Mouse (Mus musculus): ENCODE data around the gene Fdx1.

Gene Fdx1

DNA sequence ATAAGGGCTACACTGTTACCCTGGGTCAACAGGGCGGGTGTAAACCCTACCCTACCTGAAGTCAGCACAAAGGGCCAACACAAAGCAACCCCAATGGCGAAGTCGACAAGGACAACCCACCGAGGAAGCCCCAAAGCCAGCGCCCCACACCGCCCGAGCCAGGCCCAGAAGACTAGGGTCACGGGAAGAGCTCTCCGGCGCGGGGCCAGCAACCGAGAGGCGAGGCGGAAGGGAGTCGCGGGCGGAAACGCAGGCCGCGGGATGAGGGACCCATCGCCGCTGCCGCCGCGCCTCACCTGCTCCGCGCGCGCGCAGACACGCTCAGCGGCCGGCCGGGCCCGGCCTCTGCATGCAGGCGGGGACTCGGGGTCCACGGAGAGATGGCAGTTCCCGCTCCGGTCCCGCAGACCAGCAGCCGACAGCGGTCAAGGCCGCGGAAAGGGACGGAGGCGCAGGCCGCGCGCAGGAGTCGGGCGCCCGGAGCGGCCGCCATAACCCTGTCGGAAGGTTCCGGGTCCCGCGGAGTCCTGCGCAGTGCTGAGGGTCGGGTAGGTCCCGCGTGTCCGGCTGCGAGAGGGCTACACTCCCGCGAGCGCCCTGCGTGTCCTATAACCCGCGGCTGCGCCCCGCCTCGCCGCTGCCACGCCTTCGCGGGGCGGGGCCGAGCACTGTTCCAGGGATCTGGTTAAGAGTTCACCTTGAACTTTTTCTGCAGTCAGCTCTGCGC is at the start of gene Fdx1:
Gene Fdx1, minus strand, starts transcription at position 582 of the 727 bp plus-strand sequence.
- DNase-seq (ENCODE audit: low spot score), result peak; percentile 67

DNA sequence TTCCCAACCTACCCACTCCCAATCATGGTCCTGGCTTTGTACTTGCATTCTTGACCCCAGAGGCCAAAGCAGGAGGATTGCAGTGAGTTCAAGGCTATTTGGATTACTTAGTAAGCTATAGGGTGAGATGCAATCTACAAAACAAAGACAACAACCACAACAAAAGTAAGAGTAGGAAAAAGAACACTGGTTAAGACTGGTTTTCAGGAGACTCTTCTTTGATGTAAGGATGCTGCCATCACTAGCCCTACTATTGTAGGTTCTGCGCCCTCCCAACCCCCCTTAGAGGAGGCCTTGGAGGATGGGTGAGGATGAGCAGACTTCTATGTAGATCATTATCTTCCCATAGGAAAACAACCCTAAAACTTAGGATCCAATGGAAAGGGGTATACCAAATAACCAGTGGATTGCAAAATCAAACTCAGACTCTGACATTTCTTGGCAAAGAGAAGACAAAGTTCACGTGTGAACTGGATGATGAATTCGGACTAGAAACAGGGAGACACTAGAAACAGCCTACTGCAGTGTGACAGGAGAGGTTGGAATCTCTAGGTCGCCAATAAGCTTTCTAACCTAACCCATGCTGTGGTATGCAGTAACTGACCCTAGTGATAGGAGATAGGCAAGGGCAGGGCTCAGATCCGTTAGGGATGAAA is 49.6 kb upstream of the Fdx1 start:
- DNase-seq (ENCODE audit: low spot score), result no peak

DNA sequence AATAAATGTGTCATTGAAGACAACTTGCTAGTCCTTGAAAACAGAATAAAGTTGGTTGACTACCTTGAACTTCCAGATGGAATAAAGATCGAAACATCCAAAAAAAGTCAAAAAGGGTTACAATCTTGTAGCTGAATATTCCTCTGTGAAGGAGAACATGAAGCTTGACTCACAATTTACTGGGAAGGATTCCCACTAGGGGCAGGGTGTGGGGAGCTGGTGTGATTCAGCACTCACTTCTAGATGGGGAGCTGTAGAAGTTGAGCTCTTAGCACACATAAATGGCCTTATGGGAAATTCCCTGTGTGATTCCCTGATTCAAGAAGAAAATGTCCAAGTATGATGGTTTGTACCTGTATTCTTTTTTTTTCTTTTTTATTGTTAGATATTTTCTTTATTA is 49.0 kb upstream of the Fdx1 start:
- DNase-seq (ENCODE audit: low spot score), result no peak

DNA sequence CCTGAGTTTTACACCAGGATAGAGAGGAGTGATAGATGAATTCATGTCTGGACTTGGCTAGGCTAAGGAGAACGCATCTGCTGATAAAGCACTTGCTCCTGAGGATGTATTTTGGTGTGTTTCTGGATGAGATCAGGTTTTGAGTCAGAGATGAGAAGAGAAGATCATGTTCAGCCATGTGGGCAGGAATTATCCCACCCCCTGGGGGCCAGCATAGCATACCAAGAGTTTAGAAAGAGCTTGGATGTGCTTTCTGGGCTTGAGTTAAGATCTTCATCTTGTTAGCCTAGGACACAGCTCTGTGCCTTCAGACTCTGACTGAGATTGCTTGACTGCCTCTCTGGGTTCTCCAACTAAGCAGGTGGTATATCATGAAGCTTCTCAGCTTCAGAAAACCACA is 45.2 kb upstream of the Fdx1 start:
- DNase-seq (ENCODE audit: low spot score), result no peak

DNA sequence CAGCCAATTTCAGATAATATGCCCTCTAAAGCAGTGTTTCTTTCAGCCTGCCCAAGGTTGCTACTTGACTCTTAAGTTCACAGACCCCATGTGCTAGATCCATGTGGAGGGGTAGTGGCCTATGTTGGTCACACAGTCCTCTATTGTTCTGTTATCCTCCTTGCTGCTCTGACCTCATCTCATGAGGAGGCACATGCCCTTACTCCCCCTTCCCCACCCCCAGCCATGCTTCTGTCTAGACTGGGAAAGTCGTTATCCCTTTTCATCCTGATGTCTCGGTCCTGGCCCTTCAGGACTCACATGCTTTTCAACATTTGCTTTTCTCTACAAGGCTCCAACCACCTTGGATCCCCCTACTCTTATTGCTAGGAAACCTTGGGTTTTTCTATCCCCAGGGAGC is 44.0 kb upstream of the Fdx1 start:
- DNase-seq (ENCODE audit: low spot score), result no peak

DNA sequence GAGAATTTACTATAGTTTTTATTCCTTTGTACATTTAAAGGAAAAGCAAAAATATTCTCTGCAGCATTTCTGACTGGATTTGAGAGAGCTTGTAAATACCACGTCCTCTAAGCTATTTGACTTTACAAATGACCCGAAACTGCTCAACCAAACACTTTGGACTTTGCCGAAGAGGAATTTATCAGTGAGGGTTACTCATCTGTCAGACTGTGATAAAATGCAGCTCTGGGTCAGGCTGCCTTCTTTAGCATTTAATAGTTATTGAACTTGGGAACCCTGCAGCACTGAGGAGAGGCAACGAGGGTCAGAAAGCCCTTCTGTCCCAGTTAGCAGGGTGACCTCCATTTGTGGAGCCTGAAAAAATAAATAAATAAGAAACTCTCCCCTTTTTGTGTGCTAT is 40.1 kb upstream of the Fdx1 start:
- no peak for DNase-seq (ENCODE audit: low spot score)

DNA sequence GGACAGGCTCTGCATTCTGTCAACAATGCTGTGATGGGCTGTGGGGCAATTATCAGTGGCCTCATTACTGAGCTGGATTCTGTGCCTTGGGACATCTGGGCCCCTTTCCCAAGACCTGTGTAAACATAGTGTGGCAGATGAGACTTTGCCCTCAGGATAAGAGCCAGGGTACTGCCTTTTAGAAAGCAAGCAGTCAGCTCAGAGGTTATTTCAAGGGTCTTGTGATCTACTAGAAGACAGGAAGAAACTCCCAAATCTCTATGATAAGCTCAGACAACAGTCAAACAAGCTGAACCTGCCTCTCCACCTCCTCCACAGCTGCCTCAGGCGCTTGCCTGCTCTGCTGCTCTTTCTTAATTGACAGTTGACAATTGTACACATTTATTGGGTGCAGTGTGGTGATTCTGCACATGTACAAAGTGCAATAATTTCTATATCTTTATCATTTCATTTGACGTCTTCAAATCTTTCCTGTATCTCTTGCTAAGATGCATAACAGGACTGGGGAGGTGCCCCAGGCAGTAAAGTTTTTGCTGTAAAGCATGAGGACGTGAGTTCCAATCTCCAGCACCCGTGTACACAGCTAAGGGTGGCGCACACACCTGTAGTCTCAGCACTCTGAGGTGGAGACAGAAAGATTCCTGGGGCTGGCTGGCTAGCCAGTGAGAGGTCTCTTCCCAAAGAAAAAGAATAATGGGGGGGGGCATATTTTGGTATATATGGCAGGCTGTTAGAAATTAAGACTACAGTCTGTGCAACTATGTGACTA is 32.2 kb upstream of the Fdx1 start:
- no peak for DNase-seq (ENCODE audit: low spot score)

DNA sequence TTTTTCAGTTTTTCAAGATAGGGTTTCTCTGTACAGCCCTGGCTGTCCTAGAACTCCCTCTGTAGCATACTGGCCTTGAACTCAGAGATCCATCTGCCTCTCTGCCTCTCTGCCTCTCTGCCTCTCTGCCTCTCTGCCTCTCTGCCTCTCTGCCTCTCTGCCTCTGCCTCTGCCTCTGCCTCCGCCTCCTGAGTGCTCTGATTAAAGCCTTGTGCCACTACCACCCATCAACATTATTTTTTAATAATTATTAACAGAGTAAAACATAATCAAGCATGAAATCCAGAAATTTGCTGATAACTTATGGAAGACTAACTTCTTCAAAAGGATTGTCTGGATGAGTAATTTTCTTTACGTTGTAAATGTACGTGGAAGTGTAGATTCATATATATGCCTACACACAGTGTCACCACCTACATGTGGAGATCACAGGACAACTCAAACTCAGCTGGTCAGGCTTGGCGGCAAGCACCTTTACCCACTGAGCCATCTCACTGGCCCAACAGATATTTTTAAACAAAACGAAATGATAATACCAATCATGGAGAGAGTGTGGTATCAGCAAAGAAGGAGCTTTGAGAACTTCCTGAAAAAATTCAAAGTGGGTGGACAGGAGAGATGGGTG is 31.4 kb upstream of the Fdx1 start:
- DNase-seq (ENCODE audit: low spot score), result no peak

DNA sequence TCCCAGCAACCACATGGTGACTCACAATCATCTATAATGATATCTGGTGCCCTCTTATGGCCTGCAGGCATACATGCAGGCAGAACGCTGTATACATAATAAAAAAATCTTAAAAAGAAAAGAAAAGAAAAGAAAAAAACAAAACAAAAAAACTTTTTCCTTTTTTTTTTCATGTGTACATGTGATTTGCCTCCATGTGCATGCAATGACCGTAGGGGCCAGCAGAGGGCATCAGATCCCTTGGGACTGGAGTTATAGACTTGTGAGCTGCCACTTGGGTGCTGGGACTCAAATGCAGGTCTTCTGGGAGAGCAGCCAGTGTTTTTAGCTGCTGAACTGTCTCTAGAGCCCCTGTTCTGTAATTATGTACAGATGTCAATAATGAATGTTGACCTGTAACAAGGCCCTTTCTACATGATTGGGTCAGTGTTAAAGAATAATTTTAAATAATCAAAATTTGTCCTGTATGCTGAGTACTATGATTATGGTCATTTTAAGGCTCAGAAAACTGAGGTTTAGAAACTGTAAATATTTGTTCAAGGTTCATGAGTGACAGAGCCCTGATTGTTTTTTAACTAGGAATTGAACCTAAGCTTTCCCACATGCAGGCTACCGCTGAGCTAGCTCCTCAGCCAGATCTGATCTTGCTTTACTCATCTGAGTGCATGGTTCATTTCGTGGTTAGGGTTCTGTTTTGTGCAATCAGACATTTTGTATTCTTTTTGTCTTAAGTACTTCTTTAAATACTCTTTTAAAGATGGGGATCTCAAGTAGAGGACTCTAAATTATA is 30.3 kb upstream of the Fdx1 start:
- DNase-seq (ENCODE audit: low spot score), result peak; percentile 12

DNA sequence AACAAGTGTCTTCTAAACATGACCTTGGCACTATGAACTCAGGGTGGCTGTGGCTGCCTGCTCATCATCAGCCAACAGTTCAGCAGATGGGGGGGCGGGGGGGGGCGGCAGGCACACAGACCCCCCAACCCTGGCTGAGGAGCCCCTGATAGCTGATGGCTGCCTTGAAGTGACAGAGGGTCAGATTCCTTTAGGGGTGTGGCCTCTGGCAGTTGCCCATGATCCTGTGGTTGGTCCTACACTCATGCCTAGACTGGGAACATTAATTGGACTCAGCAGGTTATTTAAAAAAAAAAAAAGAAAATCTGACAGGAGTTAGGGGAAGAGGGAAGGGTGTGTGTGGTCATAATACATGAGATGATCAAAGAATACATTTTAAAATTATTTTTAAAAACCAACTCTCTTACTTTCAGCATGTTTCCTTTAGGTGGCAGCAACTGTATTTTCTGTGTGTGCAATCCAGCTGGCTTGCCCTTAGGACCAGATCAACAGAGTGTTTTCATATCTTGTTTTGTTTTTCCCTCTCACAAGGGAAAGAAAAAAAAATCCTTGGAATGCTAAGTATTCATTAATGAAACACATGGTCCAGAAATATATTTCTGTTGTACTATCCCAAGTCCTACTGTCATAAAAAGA is 28.0 kb upstream of the Fdx1 start:
- DNase-seq (ENCODE audit: low spot score), result no peak

DNA sequence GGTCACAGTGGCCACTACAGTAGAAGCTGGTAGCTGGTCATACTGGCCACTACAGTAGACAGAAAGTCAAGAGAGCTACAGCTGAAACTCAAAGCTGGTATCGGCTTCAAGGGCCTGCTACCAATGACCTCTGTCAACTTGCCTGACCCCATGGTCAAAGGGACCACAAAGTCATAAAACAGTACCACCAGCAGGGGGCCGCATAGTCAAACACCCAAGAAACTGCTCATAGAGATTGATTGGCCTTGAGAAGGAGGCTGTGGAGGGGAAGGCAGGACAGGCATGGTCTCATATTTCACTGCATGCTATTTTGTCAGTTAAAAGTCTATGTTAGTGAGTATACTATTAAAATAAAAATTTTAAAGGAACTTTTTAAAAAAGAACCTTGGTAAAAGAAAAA is 27.5 kb upstream of the Fdx1 start:
- DNase-seq (ENCODE audit: low spot score), result peak; percentile 27

DNA sequence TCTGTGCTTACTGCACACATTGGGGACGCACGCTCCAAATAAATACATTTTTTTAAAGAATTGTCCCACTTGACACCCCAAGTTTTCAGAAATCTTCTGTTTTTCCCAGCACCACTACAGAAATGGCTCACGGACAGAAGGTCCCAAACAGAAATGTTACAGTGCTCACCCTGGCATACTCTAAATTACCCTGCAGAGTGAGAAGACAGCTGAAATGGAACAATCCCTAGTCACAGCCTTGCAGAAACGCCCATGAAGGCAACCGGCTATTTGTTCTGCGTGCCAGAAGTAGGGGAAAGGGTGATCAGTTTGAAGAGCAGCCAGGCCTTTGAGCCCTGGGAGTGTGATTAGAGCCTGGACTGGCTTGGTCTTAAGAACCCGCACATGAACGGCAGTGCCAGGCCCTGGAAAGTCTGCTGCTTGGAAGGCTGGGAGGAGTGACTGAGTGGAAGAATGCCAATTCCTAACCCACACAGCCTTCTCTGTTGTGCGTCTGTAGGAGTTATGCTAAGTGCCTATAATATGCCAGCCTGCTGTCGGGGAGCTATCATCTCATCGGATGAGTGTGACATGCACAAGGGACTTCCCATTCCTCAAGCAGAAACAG is 22.2 kb upstream of the Fdx1 start:
- peak; percentile 60 for DNase-seq (ENCODE audit: low spot score)

DNA sequence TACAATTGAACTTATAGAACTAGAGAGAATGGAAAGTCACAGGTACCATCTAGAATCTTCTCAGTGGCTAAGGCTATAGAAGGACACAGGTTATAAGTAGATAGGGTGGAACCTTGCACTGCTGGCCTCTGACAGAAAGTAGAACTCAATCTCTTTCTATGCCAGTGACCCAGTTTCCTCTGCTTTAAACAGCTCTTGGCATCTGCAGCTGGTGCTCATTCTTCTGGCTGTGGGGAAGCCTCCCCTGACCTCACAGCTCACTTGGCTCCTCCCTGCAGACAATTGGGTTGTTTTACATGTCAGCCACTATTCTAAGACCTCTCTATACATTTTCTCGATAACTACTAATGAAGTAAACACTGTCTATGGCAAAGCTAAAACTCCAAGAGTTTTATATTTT is 17.8 kb upstream of the Fdx1 start:
- no peak for DNase-seq (ENCODE audit: low spot score)

DNA sequence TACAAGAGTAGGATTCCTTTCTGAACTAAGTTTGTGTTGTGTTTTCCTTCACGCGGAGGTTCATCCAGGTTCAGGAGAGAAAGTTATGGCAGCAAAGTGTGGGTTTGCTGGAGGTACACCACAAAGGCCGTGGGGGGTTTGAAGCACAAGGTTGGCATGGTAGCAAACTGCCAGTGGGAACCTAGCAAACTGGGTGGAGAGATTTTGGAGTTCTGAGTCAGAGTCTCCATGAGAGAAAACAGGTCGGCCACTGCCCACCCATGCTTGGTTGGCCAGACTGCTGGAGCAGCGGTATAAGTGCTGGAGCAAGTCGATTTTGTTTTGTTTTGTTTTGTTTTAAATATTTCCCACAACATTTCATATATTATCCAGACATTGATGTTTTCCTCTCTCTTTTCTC is 15.9 kb upstream of the Fdx1 start:
- no peak for DNase-seq (ENCODE audit: low spot score)

DNA sequence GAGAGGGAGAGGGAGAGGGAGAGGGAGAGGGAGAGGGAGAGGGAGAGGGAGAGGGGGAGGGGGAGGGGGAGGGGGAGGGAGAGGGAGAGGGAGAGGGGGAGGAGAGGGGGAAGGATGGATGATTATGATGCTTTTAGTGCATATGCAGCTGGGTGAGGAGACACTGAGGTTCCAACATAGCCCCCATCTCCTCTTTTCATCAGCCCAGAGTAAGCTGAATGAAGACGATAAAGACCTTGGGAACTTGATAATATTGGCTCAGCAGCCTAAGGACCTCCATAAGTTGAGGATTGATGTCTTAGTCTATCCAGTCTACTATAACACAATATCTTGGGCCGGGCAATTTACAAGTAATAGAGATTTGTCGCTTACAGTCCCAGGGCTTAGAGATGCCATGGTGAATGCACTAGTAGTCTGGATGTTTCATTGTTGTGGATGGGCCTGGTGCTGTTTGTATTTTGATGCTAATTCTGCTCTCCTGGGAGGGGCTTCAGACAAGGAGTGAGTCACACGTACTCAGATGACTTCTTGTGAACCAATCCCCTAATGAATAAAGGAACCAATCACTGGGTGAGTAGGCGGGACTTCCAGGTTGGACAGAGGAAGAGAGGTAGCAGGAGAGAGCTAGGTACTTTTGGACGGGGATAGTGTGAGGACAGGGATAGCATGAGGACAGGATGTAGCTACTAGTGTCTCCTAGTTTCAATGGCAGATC is 15.3 kb upstream of the Fdx1 start:
- no peak for DNase-seq (ENCODE audit: low spot score)

DNA sequence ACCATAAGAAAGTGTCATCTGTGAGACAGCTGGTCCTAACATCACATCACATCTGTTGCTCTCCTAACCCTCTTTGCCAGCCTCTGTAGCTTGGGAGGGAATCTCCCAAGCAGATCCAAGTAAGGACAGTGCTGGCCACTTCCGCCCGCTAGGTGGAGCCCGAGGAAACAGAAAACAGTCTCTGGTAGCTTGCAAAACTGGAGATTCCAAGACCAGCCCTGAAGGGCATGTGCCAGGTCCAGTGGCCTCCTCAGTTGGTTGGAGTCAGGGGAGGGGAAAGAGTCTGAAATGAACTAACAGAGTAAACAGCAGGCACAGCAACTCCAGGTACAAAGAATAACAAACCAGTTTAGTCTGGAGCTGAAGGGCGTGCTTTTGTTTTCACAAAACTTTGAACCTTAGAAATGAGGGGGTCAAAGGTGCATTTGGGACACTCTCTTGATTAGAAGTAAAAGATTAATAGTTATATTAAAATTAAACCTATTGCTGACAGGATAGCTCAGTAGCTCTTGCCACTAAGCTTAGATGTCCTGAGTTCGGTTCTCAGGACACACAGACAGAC is 14.2 kb upstream of the Fdx1 start:
- peak; percentile 89 for DNase-seq (ENCODE audit: low spot score)

DNA sequence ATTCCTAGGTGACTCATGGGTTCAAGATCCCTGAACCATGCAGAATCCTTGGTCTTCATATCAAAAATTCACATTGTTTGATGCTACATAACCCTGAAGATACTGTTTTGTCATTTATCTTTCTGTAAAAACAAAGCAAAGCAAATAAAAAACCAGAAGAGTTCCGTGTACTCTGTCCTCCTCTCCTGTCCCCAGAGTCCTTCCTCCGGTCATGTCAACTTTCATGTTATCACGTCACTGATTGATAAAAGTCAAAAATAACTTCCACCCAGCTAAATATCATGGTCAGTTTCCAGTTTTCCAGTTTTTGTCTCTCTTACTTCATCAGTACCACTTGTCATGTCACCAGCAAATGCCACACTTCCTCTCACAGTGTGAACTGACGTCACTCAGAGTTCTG is 11.5 kb upstream of the Fdx1 start:
- no peak for DNase-seq (ENCODE audit: low spot score)

DNA sequence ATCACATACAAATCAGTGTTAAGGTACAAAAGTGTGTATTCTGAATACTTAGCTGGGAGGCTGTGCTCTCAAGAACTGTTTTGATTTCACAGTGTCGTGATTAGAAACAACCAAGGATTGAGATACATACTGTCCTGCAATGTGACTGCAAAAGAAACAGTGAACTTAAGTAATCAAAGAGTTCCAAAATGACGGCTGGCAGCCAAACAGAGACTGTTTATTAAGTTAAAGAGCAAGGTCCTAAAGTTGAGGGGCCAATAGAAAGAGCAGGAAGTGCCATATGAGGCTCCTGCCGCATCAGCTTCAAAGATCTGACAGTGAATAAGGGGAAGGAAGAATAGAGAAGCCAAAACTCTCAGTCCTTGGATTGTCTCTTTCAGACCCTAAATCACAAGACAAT is 10.5 kb upstream of the Fdx1 start:
- no peak for DNase-seq (ENCODE audit: low spot score)

DNA sequence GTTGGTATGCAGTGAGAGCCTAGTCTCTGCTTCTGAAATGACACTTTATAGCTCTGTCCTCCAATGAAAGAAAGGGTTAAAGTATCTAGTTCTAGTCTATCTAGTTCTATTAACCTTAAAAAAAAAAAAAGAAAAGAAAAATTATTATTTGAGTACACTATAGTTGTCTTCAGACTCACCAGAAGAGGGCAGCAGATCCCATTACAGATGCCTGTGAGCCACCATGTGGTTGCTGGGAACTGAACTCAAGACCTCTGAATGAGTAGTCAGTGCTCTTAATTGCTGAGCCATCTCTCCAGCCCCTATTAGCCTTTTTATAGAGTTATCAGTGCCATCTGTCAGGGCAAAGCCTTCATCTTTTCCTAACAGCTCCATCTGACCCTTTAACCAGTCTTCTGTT is 3.0 kb upstream of the Fdx1 start:
- DNase-seq (ENCODE audit: low spot score), result no peak

DNA sequence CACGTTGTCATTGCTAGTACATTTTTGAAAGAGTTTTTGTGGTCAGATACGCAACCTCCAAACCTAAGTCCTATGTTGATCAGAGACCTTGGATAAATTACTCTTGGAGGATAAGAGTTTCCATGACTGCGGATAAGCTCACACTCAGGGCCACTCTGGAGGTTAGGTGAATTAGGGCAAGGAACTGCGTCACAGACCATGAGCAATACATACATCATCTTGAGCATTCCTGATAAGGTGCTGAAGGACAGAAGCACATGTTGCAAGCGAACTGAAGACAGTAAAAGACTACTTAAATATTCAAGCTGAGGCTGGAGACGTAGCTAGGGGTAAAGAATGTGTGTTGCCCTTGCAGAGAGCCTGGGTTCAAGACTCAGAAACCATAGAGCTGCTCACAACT is 754 bp upstream of the Fdx1 start:
- DNase-seq (ENCODE audit: low spot score), result no peak
